Mouse (Mus musculus) erythroblast, embryonic 14.5 days (primary cell): ENCODE data around the gene Gfy.

Experiments used
- GATA1 ChIP-seq: IDR thresholded peaks from 2 replicates; pipeline ENCODE4 v1.6.1; 2012; ENCODE audit warnings: low read length, inconsistent platforms, mixed read lengths
- TAL1 ChIP-seq: IDR thresholded peaks from 3 replicates; pipeline ENCODE4 v1.6.1; 2012; ENCODE audit warnings: low read length, inconsistent platforms, mixed read lengths

DNA sequence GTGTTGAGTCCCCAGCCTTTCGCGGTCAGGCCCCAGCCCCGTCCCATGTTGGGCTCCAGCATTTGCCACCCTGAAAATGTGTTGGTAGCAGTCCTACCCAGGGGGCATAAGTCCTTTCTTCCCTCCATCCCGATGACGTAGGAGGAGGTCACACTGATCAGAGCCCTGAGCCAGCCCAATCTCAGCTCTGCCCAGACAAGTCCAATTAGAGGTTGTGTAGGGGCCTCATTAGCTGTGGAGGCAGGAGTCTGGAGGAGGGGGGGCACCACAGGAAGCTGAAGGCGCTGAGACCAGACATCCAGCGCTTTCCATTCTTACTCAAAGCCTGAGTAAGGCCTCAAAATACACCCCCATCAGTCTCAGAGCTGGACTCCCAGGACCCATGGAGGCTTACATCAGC is 6.6 kb upstream of the Gfy start:
- TF ChIP-seq GATA1 (no peak), TAL1 (no peak)
